Mouse (Mus musculus) gastrocnemius, adult 8-10 months (tissue): ENCODE data around the gene Dst. TPM values are rescaled to one million over a fixed set of nuclear protein-coding genes. Genes with fewer than 3 reads are reported as not detected.

Experiments
- DNase-seq, 2 experiments: peaks; one replicate each; pipeline ENCODE4 v3.0.0; 2022; ENCODE audit warnings: low spot score in 2 of 2
- total RNA-seq, 4 experiments: library from RNA; stranded (reverse); gene quantifications; 2 replicates each; pipeline ENCODE4 v1.2.4; 2022

Gene Dst
- total RNA-seq, 4 experiments from 2014 or later: 270 to 449 (median 334) TPM

- DNase-seq: no peak
Observed at GRCm38 (mm10) chr1:33975333-33975732, 67.3 kb downstream of the Dst start.

GRCm38 (mm10) chr1:33977832-33978231 lies 69.8 kb downstream of the Dst start:
- no peak for DNase-seq

- no peak for DNase-seq
Observed at GRCm38 (mm10) chr1:33980420-33980819, 72.4 kb downstream of the Dst start.

- no peak for DNase-seq
Observed at GRCm38 (mm10) chr1:33989643-33990042, 81.6 kb downstream of the Dst start.

GRCm38 (mm10) chr1:33991067-33991466 lies 83.0 kb downstream of the Dst start:
- DNase-seq: peak in 1 of 2 experiments; percentile 17

- DNase-seq: no peak
Observed at GRCm38 (mm10) chr1:33992810-33993209, 84.8 kb downstream of the Dst start.

GRCm38 (mm10) chr1:33994201-33994600 lies 86.2 kb downstream of the Dst start:
- DNase-seq: no peak

GRCm38 (mm10) chr1:33995386-33995785 lies 87.4 kb downstream of the Dst start:
- DNase-seq: no peak

GRCm38 (mm10) chr1:33996105-33996887 lies 88.3 kb downstream of the Dst start:
- no peak for DNase-seq

- DNase-seq: no peak
Observed at GRCm38 (mm10) chr1:34002321-34002720, 94.3 kb downstream of the Dst start.

- DNase-seq: no peak
Observed at GRCm38 (mm10) chr1:34002970-34003369, 94.9 kb downstream of the Dst start.

- no peak for DNase-seq
Observed at GRCm38 (mm10) chr1:34005238-34005725, 97.3 kb downstream of the Dst start.

- DNase-seq: peak; percentile 37 to 61
Observed at GRCm38 (mm10) chr1:34005726-34006638, 98.0 kb downstream of the Dst start.

- no peak for DNase-seq
Observed at GRCm38 (mm10) chr1:34006828-34007361, 98.9 kb downstream of the Dst start.

GRCm38 (mm10) chr1:34007379-34007778 lies 99.4 kb downstream of the Dst start:
- DNase-seq: no peak

GRCm38 (mm10) chr1:34011051-34011677 lies 103.1 kb downstream of the Dst start:
- DNase-seq: peak; percentile 71 to 78

- no peak for DNase-seq
Observed at GRCm38 (mm10) chr1:34011821-34012271, 103.8 kb downstream of the Dst start.

GRCm38 (mm10) chr1:34013490-34013889 lies 105.5 kb downstream of the Dst start:
- no peak for DNase-seq

GRCm38 (mm10) chr1:34016780-34017179 lies 108.8 kb downstream of the Dst start:
- DNase-seq: no peak

GRCm38 (mm10) chr1:34017323-34017722 lies 109.3 kb downstream of the Dst start:
- DNase-seq: no peak

- no peak for DNase-seq
Observed at GRCm38 (mm10) chr1:34020599-34020998, 112.6 kb downstream of the Dst start.
